Mouse (Mus musculus): ENCODE results near the gene Gtf3c4.
A peak's percentile ranks its signal among the peaks of the same experiment; 100 is the strongest.

The Gtf3c4 gene

GRCm38 (mm10) chr2:28840222-28840951 lies at the start of gene Gtf3c4, which contains the start of gene Ddx31:
Gene Gtf3c4, minus strand, starts transcription at chr2:28840360.
Gene Ddx31, plus strand, starts transcription at chr2:28840406.
- peak; percentile 93 for DNase-seq (ENCODE audit: low spot score)

DNA sequence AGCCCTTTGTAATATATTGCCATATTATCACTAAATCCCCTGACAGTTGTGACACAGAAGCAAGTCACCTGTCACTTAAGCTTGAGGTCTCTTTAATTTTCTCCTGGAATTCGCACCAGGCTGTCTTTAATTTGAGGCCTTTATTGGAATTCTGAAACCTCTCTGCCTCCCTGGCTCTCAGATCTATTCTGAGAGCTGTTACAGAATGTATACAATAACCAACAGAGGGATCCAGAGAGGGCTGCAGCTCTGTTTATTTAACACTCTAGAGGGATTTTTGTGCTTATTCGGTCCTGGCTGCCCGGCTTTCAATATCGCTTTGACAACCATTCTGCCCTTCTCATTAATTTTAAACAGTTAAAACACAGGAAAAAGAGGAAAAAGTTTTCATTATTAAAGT lies 44.8 kb upstream of the Gtf3c4 start:
- no peak for DNase-seq (ENCODE audit: low spot score)

GRCm38 (mm10) chr2:28882826-28883485 lies 42.8 kb upstream of the Gtf3c4 start:
- no peak for DNase-seq (ENCODE audit: low spot score)

DNA sequence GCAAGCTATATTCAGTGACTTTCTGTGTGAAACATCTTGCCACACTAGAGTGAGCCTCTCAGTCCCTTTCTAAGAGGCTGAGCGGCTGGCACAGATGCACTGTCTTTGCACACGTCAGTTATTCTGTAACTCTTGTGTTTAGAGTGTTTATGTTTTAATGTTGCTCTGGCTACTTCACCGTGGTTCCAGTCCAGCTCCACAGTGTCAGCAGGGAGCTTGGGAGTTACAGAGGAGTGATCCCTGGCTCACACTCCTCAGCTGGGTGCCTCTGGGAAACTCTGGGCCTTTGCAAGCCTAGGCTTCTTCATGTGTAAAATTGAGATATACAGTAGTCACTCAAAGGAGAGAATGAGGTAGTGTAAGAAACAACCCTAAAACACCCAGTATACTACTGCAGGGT lies 41.9 kb upstream of the Gtf3c4 start:
- DNase-seq (ENCODE audit: low spot score), result no peak

- no peak for DNase-seq (ENCODE audit: low spot score)
Measured at GRCm38 (mm10) chr2:28881275-28881674, 41.1 kb upstream of the Gtf3c4 start.

DNA sequence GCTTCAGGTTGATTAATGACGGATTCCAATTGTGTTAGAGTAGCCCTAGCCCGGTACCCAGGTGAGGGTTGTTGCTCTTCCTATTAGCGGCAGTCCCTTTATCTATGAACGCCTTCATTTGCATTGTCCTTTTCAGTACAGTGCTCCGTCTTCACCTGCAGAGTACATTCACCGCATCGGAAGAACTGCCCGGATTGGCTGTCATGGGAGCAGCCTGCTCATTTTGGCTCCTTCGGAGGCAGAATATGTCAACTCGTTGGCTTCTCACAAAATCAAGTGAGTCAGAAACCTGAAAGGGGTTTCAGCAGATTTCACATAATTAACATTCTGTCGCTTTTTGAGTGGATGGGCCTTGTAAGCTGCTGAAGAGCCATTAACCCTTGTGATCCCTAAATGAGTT lies 35.4 kb upstream of the Gtf3c4 start:
- DNase-seq (ENCODE audit: low spot score), result no peak

DNA sequence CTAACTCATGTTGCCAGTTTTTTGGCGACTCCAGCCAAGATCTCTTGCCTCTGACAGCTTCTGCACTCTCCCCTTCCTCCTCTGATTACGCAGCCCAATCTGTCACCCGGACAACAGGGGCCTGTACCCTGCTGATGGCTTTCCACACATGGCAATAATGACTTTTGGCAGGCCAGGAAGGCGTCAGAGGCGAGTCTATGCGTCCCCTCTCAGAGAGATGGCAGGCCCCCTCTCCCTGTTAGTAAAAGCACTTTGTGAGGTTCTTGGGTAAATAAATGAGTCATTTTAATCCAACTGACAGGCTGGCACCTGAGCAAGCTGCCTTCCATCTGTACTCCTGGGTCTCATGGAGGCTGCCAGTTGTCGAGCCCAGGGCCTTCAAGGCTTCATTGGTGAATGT lies 27.3 kb upstream of the Gtf3c4 start:
- DNase-seq (ENCODE audit: low spot score), result no peak

DNA sequence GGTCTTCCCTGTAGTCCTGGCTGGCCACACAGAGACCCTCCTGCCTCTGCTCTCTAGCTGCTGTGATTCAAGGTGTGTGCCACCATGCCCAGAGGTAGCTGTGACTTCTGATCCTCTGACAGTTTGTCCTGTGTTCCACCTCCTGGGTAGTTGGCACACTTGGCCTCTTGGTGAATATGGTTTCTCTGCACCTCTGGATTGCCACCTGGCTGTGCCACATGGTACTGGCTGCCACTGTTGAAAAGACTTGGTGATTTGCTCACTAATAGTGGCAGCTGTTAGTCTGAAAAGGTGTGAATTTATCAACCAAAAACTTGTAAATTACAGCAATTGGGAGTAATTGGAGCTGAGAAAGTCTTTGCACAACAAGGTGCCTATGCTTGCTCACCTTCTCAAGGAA lies 23.7 kb upstream of the Gtf3c4 start:
- DNase-seq (ENCODE audit: low spot score), result no peak

DNA sequence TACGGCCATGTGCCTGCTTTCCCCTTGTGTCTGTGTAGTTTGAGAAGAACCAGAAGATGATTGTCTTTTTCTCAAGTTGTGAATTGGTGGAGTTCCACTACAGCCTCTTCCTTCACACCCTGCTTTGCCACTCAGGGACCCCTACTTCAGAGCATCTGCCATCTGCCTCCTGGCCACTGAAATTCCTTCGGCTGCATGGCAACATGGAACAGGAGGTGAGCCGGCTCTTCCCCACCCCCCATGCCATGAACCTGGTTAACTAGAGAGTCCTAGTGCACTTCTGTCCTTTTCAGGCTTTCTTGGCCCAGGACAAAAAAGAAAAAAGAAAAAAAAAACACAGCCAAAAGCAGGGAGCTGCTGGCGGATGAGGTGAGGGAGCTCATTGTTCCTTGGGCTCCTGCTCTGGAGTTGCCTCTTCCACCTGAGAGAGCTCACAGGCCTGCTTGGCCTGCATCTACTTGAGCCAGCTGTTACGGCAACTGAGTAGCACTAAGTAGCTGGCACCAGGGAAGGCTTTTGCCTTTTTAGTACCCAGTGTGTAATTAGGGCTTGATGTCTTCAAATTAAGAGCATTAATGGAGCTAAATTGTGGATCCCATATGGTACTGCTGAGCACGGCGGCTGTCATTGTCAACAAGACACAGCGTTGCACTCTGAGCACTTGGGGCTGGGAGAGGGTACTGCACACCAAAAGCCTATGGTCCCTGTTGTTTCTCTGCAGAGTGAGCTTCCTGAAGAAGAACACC lies 20.7 kb upstream of the Gtf3c4 start:
- DNase-seq (ENCODE audit: low spot score), result no peak

DNA sequence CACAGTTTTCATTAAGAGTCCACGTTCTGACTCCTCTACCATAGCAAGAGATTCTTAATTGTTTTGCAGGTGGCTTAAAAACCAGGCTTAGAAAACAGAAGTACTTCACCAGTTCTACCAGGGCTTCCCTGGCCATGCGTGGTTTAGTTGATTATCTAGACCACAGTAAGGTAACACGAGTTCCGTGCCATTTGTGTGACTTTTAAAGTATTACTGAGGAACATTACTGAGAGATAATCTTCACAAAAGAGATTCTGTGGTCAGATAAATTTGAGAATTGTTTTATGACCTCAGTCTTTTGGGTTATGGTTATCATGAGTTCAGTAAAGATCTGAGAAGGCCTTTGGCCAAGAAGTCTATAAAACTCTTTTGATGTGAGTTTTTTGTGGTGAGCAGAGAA lies 19.1 kb upstream of the Gtf3c4 start:
- no peak for DNase-seq (ENCODE audit: low spot score)

- no peak for DNase-seq (ENCODE audit: low spot score)
Measured at GRCm38 (mm10) chr2:28855773-28856172, 15.6 kb upstream of the Gtf3c4 start.

- DNase-seq (ENCODE audit: low spot score), result no peak
Measured at GRCm38 (mm10) chr2:28852594-28852993, 12.4 kb upstream of the Gtf3c4 start.

DNA sequence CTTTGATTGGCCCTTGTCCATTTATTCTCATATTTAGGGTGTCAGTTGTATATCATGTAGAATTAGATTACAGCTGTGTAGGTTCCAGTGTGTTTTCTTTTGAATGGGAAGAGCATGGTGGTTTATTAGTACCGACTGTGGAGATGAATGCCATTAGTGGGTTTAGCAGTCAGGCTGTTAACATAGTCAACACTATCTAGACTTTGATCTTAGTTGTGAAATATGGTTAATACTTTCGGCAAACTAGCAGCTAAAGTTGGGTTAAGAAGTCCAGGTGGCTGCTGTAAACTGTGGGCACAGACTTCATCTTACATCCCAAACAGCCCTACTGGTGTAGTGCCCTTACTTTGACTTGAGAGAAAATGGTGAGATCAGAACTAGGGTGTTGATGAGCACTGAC lies 8.7 kb upstream of the Gtf3c4 start:
- DNase-seq (ENCODE audit: low spot score), result no peak

DNA sequence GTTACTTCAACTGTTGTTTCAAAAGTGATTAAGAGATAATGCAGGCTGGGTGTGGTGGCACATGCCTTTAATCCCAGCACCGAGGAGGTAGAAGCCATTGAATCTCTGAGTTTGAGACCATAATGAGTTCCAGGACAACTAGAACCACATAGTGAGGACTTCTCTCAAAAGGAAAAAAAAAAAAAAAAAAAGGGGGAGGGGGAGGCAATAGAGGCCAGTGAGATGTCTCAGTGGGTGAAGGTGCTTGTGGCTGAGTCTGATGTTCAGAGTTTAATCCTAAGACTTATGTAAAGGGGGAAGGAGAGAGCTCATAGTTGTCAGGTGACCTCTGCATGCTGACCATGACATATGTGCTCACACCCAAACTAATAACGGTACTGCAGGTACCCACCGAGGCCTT lies 1.9 kb upstream of the Gtf3c4 start:
- no peak for DNase-seq (ENCODE audit: low spot score)

DNA sequence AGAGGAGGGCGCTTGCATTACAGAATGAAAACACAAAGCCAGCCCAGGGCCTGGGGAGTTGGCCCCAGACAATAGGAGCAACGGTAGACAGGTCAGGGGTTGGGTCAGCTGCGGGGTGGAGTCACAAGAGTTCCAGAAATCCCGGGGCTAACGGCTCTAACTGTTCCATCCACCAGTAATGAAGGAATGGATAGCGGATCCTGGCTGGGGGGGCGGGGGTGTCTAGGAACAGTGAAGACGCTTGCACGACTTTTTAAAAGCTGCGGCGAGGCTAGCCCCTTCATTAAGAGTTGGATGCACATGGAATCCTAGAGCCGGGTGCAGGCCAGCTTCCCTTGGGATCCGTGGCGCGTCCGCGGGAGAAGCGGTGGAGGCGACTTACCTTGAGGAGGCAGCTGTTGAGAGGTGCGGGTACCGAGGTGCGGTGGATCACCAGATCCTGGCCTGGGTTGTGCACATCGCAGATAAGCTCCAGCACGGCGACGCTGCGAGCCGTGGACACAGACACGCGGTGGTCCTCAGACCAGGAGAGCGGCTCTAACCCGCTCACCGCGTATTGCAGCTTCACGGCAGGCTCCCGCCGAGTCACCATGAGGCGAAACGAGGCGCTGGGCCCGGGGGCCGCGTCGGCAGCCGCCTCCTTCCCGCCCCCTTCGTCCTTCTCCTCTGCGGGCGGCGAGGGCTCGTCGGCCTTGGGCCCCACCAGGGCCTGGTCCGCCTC lies 499 bp downstream of the Gtf3c4 start:
- DNase-seq (ENCODE audit: low spot score), result peak; percentile 52

GRCm38 (mm10) chr2:28836181-28836940 lies 3.8 kb downstream of the Gtf3c4 start:
- no peak for DNase-seq (ENCODE audit: low spot score)

GRCm38 (mm10) chr2:28829265-28829664 lies 10.9 kb downstream of the Gtf3c4 start:
- no peak for DNase-seq (ENCODE audit: low spot score)

GRCm38 (mm10) chr2:28818866-28819265 lies 21.3 kb downstream of the Gtf3c4 start:
- no peak for DNase-seq (ENCODE audit: low spot score)

- DNase-seq (ENCODE audit: low spot score), result no peak
Measured at GRCm38 (mm10) chr2:28810260-28811013, 29.7 kb downstream of the Gtf3c4 start.

GRCm38 (mm10) chr2:28808841-28809240 lies 31.3 kb downstream of the Gtf3c4 start:
- no peak for DNase-seq (ENCODE audit: low spot score)

GRCm38 (mm10) chr2:28803406-28803805 lies 36.8 kb downstream of the Gtf3c4 start:
- DNase-seq (ENCODE audit: low spot score), result no peak
